Mouse (Mus musculus) embryonic fibroblast, embryonic 13.5 days (primary cell): ENCODE results near the gene E130308A19Rik. TPM values are rescaled to one million over a fixed set of nuclear protein-coding genes. Genes with fewer than 3 reads are reported as not detected.

ENCODE experiments used
- H3K27ac ChIP-seq: 2 replicates; pipeline ENCODE4 v1.5.1; 2012; ENCODE audit warnings: low read length, control low read depth, inconsistent platforms; ENCODE audit not compliant: insufficient read depth
- H3K4me1 ChIP-seq: 2 replicates; pipeline ENCODE4 v1.6.1; 2011; ENCODE audit warnings: low read length; ENCODE audit not compliant: control insufficient read depth, insufficient read depth
- H3K4me3 ChIP-seq: 2 replicates; pipeline ENCODE4 v1.5.1; 2011; ENCODE audit warnings: mild to moderate bottlenecking, control low read depth, low read length; ENCODE audit not compliant: insufficient read depth
- CTCF ChIP-seq: IDR thresholded peaks from 2 replicates; pipeline ENCODE4 v1.5.1; 2011; ENCODE audit warnings: mild to moderate bottlenecking, control low read depth, low read length, moderate library complexity, borderline replicate concordance; ENCODE audit not compliant: insufficient read depth
- POLR2A ChIP-seq: IDR thresholded peaks from 2 replicates; pipeline ENCODE4 v1.6.1; 2011; ENCODE audit warnings: low read depth, mild to moderate bottlenecking, control low read depth, low read length, moderate library complexity
- polyA plus RNA-seq: library from polyadenylated mRNA; stranded (reverse); fragments of >200 nt; gene quantifications from 2 replicates; pipeline ENCODE4 v1.2.4, GENCODE M21; 2011; ENCODE audit warnings: low read depth; ENCODE audit not compliant: missing spikeins, insufficient read length

Gene E130308A19Rik
- polyA plus RNA-seq, 1 experiment = 12.5 TPM

GRCm38 (mm10) chr4:59805181-59805967 lies 179.4 kb downstream of the E130308A19Rik start, which contains the start of gene Snx30:
Gene Snx30 (plus strand): TSS chr4:59805840.
- peak within 1 kb of the TSS; percentile 88 for H3K4me3 ChIP-seq
- TF ChIP-seq POLR2A (peak; percentile 89), CTCF (no peak)
- H3K27ac ChIP-seq = peak within 1 kb of the TSS; percentile 88
- H3K4me1 ChIP-seq = peaks cover 3% of the 10 kb centered on the region; the same call in 1 of the 2 replicates

DNA sequence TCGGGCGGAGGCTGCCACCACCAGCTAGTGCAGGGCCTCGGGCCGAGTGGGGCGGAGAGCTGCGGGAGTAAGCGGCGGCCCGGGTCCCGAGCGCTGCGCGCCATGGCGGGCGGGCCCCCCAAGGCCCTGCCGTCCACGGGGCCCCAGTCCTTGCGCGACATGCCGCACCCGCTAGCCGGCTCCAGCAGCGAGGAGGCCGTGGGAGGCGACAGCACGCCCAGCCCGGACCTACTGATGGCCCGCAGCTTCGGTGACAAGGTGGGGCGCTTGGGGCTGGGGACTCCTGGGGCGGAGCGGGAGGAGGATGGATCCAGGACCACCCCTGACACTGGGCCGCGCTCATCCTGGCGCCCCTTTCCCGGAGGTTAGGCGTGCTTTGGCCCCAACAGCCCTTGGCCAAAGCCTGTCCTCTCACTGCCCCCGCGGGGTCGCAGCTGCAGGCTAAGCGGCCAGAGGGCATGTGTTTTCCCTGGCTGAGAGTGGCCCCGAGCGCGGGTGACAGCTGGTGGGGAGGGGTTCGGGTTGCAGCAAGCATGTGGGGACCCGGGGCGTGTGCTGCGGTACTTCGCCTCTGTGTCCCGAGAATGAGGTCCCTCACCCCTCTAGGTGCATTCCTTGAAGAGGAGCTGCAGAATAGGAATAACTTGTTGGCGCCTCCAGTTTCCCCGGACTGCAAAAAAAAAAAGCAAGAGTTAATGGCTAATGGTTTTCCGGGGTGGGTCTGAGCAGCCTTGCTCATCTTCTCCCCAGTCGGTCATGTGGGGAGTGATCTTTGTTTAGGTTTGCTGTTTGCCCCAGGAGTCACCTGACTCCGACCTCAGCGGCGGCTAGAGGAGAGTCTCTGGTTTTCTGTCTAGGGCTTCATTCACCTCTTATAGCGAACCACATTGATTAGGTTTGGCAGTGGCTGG lies 180.2 kb downstream of the E130308A19Rik start:
- Histone ChIP-seq H3K4me1 (0 out of 2 replicates have a peak, but pooled peaks cover 2% of the 10 kb centered on the region), H3K27ac (peak overlapping the region; percentile 88), H3K4me3 (peak overlapping the region; percentile 88)
- TF ChIP-seq CTCF (no peak), POLR2A (0 out of 2 replicates have a peak, but pooled peaks have one; percentile 3)

- peak overlapping the region; percentile 88 for H3K4me3 ChIP-seq
- TF ChIP-seq POLR2A (no peak; the same call in 1 of the 2 replicates), CTCF (no peak)
- H3K4me1 ChIP-seq = 0 out of 2 replicates have a peak, but pooled peaks cover 2% of the 10 kb centered on the region
- peak overlapping the region; percentile 88 for H3K27ac ChIP-seq
Measured at GRCm38 (mm10) chr4:59806879-59807195, 180.8 kb downstream of the E130308A19Rik start.

- Histone ChIP-seq H3K27ac (peak overlapping the region; percentile 88), H3K4me3 (peak overlapping the region; percentile 25), H3K4me1 (0 out of 2 replicates have a peak, but pooled peaks cover 2% of the 10 kb centered on the region)
- TF ChIP-seq CTCF (no peak), POLR2A (no peak)
Measured at GRCm38 (mm10) chr4:59807521-59807920, 181.5 kb downstream of the E130308A19Rik start.

DNA sequence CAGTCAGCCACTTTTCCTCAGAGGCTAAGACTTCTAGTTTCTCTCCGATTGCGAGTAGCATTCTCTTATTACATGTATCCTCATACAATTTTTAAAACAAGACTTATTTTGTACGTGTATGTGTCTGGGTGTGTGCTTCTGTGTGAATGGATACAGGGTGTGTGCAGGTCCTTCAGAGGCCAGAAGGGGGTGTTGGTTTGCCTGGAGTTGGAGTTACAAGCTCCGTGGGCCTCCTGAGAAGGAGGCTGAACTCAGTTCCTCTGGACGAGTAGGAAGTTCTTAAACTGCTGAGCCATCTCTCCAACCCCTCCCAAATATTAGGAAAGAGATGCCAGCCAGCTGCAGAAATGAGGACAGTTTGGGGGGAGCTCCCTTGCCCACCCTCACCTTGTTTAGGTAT lies 182.4 kb downstream of the E130308A19Rik start:
- Histone ChIP-seq H3K4me1 (0 out of 2 replicates have a peak, but pooled peaks cover 2% of the 10 kb centered on the region), H3K27ac (no peak overlapping the region), H3K4me3 (no peak overlapping the region; the same call in 1 of the 2 replicates)
- no peak for TF ChIP-seq CTCF
- TF ChIP-seq POLR2A = no peak

Other genes starting within 250 kb of the E130308A19Rik start
- 1.8 and 2.1 TPM in 2 replicates for gene Susd1, start 187.6 kb upstream of the E130308A19Rik start, polyA plus RNA-seq
- gene Ptbp3, start 76.8 kb upstream of the E130308A19Rik start, polyA plus RNA-seq = 78.3 and 90.7 TPM in 2 replicates
- 20.9 and 21.3 TPM in 2 replicates for gene Hsdl2, start 44.6 kb upstream of the E130308A19Rik start, polyA plus RNA-seq
- 17.9 and 19.8 TPM in 2 replicates for gene Inip, start 175.4 kb downstream of the E130308A19Rik start, polyA plus RNA-seq
- 14.7 and 20.2 TPM in 2 replicates for gene Snx30, start 179.6 kb downstream of the E130308A19Rik start, polyA plus RNA-seq